Mouse (Mus musculus): ENCODE results near the gene Mfap3l. TPM values are rescaled to one million over a fixed set of nuclear protein-coding genes. Genes with fewer than 3 reads are reported as not detected.
"Not testable (repeated sequence)": the region's sequence is repeated elsewhere in the genome, so short reads cannot be mapped to it uniquely, and the experiment has no call there.

Gene Mfap3l
- total RNA-seq, 2 experiments from 2014 or later: 6.1 to 7.6 TPM

- DNase-seq: no peak
Observed at GRCm38 (mm10) chr8:60650119-60650518, 17.5 kb downstream of the Mfap3l start.

DNA sequence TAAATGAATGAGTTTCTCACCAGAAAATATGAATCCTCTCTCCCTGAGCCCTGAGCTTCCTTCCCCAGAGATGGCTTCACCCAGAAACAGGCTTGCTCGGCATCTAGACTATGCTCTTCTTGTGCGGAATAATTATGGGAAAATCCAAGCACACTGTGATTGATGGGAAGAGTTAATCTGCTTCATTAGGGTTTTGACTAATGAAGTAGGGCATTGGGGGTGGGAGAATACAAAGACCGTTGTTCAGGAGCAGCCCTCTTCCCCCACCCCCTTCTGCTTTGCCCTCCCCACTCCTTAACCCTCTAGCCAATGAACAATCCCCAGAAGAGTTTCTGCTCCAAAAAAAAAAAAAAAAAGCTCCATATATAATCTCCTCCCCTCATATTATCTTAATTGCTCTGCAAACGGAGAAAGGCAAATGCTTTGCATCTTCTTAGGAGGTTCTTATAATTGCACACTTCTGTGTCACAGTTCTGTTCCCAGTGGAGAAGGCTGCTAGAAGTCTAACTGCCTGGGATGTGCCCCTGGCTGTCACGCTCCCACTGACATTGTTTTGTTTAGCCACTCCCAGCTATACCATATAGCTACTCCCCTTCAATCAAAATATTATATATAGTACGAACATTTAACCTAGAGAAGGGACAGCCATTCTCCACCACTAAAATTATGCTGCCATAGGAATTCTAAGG lies 24.9 kb downstream of the Mfap3l start:
- DNase-seq: no peak

DNA sequence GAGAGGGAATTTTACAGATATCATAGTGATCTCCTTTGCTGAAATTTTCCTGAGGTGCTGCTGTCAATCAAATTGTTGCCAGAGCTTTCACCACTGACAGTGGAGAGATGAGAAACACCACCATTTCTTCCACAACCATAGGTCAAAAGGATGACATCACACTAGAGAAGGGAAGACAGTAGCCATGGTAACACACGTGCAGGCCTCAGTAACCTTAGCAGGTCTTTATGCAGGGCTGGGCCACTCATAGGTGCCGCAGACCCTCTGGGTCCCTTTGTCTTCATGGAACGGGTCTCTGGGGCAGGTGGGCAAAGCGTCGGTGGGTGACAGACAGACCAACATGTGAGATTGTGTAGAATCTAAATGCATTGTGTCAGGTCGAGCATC lies 25.5 kb downstream of the Mfap3l start:
- no peak for DNase-seq

DNA sequence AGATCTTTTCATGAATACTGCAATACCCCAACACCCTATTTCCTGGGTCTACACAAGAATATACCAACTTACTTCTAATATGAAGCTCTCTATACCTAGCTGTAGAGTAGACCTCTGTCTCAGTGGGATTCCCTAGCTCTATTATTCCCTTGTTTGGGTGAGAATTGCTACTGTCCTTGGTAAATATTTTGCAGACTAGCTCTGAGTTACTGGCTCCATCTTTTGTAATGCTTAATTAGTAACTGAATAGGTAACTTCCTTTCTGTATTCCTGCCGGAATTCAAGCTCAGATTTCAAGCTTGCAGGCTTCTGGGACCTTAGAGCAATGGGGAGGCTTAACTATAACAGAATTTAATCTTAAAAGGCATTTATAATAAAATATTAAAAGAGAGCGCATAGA lies 26.1 kb downstream of the Mfap3l start:
- not testable (repeated sequence) for DNase-seq

- no peak for DNase-seq
Observed at GRCm38 (mm10) chr8:60659721-60660120, 27.1 kb downstream of the Mfap3l start.

GRCm38 (mm10) chr8:60661191-60661590 lies 28.6 kb downstream of the Mfap3l start:
- no peak for DNase-seq

GRCm38 (mm10) chr8:60663552-60663951 lies 30.9 kb downstream of the Mfap3l start:
- no peak for DNase-seq

DNA sequence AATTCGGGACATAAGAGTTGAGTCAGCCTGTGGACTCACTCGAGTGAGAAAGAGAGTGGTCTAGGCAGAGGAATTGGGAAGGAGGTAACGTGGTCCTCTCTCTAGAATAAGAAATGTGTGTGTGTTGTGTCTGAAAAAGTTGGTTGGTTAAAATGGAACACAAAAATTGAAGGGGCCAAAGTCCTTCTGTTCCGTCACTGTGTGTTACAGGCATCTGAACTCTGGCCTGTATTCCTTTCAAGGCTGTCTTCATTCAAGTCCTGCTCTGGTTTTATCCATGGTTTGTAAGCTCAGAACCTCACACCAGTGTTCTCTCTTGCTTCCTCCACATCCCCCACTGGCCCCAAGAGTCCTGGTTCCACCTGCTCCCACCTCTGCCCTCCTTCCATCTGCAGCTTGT lies 33.2 kb downstream of the Mfap3l start:
- no peak for DNase-seq

DNA sequence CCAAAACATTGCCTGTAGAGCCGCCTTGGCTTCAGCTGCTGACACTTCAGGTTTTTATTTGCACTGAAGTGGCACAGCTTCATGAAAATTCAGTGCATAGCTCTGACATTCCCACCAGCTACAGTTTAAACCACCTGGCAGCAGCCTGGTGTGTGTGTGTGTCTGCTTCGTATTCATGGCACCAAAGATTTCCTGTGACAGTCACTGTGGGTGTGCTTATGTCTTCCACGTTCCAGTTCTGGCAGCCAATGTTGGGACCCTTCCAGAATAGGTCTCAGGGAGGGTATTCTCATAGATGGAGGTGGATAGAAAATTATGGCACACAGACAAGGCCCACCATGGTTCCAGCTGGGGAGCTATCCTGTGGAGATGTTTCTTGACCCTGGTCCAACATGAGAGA lies 34.2 kb downstream of the Mfap3l start:
- DNase-seq: no peak

DNA sequence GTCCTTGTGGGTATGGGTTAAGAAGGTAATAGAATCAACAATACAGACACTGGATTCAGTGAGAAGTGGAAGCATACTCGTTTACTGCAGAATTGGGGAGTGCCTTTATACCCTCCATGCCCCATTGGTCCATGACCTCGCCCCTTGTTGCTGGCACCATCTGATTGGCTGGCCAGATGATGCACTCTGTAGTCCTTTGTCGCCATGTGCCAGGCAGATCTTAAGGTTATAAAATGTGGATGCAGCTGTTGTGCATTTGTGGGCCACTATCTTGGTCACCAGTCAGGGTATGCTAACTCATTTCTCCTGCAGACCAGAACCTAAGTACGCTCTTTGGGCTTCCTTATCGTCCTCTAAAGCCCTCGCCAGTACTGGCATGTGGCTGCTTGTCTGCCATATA lies 46.0 kb downstream of the Mfap3l start:
- DNase-seq: no peak

DNA sequence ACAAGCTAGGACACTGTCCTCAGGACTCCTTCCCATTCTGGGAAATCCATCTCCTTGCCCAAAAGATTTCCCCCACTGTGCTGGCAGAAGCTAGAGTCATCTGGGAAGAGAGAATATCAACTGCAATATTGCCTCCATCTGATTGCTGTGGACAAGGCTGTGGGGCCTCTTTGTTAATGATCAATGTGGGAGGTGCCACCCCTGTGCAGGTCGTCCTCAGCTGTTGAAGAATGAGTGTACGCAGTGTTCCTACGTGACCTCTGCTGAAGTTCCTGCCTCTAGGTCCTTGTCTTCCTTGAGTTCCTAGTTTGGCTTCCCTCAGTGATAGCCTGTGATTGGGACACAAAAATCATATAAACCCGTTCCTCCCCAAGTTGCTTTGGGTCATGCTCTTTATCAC lies 49.2 kb downstream of the Mfap3l start:
- DNase-seq: no peak

DNA sequence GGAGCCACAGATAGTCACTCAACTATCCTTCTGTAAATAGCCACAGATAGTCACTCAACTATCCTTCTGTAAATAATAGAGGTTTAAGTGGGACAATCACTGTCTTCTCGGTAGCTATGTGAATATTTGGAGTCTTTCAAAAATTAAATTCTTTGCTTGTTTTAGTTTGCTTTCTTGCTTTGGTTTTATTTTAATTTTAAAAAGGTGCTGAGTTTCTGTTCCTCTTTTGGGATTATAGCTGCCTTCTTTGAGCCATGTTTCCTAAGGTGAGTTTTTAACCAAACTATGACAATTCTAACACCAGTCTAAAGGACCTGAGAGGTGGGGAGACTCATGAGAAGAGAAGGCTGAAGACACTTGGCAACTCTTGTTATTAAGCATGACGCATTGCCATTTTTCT lies 49.7 kb downstream of the Mfap3l start:
- DNase-seq: no peak

DNA sequence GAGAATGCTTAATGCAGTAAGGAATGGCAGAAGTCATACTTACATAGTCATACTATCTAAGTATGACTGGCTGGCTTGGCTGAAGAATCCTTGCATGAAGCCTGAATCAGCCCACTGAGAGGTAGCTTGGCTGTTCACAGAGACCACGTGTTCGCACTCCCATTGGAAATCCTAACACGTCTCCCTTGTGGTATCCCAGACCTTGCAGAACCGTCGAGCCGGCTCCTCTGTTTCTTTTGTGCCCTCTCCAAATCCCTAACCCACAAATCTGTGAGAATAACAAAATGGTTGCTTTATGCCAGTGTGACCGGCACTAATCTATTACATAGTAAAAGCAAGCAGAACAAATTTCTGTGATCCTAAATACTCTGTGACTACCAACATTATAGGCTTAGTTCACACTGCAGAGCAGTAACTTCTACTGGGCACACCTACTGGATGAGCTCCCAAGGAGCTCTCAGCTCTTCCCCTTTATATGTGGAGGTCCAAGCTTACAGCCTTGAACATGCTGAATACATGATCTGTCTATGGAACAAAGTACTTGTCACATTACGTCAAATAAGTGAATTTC lies 79.0 kb downstream of the Mfap3l start:
- DNase-seq: no peak

GRCm38 (mm10) chr8:60714724-60715123 lies 82.1 kb downstream of the Mfap3l start:
- DNase-seq: no peak

- DNase-seq: no peak
Observed at GRCm38 (mm10) chr8:60718692-60719091, 86.1 kb downstream of the Mfap3l start.

Other genes starting within 250 kb of the Mfap3l start
- gene Gm10283, start 129.6 kb upstream of the Mfap3l start, total RNA-seq (2021): not detected
- not detected for gene Aadat, start 126.9 kb upstream of the Mfap3l start, total RNA-seq (2021)